Mouse (Mus musculus) thymus, adult 18-20 months (tissue): ENCODE results near the gene Syap1.

Experiments used
- DNase-seq, 2 experiments: peaks; one replicate each; pipeline ENCODE4 v3.0.0; 2022; ENCODE audit warnings: mixed read lengths in 2 of 2

The Syap1 gene

DNA sequence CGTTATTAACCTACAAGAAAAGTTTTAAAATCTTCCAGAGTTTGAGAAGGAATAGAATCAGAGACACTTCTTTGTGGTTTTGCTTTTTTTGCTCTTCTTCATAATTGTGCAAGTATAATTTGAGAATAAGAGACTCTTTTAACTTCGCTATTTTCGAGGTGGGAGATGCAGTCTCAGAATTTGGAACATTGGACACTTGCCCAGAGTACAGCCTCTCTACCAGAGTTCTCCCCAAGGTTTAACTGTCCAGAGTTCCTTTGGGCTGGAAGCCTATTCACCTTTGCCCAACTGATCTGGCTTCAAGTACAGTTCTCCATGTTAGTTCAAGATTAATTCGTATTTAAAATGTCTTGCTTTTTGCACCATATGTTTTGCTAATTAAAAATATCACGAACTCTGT is 58.5 kb downstream of the Syap1 start:
- no peak for DNase-seq

DNA sequence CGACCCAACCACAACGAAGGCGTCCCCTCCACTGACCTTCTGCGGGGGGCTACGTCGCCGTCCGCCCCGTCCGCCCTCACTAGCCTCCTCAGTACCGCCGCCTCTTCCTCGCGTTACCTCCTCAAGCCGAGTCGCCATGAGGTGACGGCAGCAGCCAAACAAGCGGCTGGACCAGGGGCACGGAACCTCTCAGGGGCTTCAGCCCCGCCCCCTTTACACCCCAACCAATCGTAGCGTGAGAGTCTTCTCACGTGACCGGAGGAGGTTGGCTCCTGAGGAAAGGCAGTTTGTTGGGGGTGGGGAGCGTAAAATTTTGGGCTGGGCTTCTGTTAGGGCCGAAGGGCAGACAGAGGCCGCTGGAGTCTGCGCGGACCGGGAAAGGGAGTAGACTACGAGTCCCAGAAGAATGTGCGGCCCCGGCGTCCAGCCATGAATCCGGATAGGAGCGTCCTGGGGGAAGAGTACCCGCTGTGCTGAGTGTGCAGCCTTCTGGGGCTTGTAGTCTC is 59.0 kb downstream of the Syap1 start, which contains the start of gene Txlng:
TSS of gene Txlng (minus strand) at position 252 of the 506 bp plus-strand sequence.
- DNase-seq, result peak; percentile 88 to 94

DNA sequence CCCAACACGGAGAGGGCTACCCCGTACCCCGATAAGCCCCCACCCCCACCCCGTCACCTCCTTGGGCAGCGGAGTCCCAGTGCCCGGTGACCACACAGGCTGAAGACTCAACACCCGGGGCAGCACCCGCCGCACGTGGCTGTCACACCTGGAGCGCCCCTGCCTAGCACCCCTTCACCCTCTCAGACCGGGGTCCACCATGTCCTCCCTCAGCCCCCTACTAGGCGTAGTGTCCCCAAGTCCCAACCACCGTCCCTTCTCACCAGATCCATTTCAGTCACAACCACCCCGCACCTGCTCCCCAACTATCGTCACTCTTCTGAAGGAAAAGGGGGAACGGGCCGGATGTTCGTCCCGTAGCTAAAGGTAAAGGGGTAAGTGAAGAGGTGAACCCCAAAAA is 59.5 kb downstream of the Syap1 start:
- DNase-seq, result no peak

DNA sequence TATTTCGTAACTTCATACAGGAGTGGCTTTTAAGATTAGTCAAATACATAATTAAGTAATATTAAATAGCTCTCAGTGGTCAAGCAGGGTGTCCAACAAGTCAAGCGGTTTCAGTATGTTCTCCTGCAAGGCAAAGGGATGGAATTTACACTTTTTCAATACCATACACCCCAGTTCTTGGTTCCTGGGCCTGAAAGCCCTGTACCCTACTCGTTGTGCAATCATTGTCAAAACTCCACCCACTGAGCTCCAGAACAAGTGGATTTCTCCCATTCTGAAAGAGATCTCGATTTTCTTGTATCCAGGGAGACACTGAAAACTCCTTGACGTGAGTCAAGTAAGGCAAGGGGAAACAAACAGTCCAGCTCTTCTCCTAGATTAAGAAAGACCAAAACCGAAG is 60.2 kb downstream of the Syap1 start:
- DNase-seq, result no peak
